Mouse (Mus musculus): ENCODE results near the gene Myf6.

- TF ChIP-seq CTCF (IDR thresholded peaks at IDR 0.05 in 2 of 3, conservative IDR thresholded peaks at IDR 0.05 in 1 of 3; ENCODE audit: control insufficient read depth in 1 of 3, insufficient read depth in 1 of 3, low read depth in 2 of 3, low read length in 3 of 3, poor library complexity in 1 of 3, severe bottlenecking in 1 of 3) (no peak), CHD2 (IDR thresholded peaks at IDR 0.05; ENCODE audit: low read length) (no peak), POLR2AphosphoS2 (IDR thresholded peaks at IDR 0.05; ENCODE audit: low read length) (no peak), ELF1 (IDR thresholded peaks at IDR 0.05; ENCODE audit: low read depth, low read length) (no peak), USF2 (IDR thresholded peaks at IDR 0.05; ENCODE audit: borderline replicate concordance in 1 of 2, insufficient read depth in 1 of 2, low read depth in 1 of 2, low read length in 2 of 2) (no peak), UBTF (IDR thresholded peaks at IDR 0.05; ENCODE audit: borderline replicate concordance, insufficient read depth, low read depth, low read length) (no peak), POLR2A (IDR thresholded peaks at IDR 0.05; ENCODE audit: control insufficient read depth in 1 of 2, insufficient read depth in 1 of 2, low read depth in 1 of 2, low read length in 2 of 2, poor library complexity in 1 of 2) (no peak)
Observed at GRCm38 (mm10) chr10:107488654-107489315, 5.8 kb downstream of the Myf6 start.

Data from MEL (cell line).